Mouse (Mus musculus): Measurements from ENCODE around the gene Smg5. TPM values are rescaled to one million over a fixed set of nuclear protein-coding genes. Genes with fewer than 3 reads are reported as not detected.
"Not testable (repeated sequence)": the region's sequence is repeated elsewhere in the genome, so short reads cannot be mapped to it uniquely, and the experiment has no call there.

The Smg5 gene
- polyA plus RNA-seq, 1 experiment from 2014 or later: 60.8 TPM

GRCm38 (mm10) chr3:88375750-88376626, 39.9 kb downstream of the Smg5 start:
- peak; percentile 91 for ATAC-seq (ENCODE audit: low FRiP score)
- WGBS: 11% methylated on average over 19 of the region's 19 CpGs
- H3K9ac ChIP-seq (replicated peaks); H3K27me3 ChIP-seq (replicated peaks); H3K9me3 ChIP-seq (replicated peaks); H3K4me3 ChIP-seq (replicated peaks); H3K4me1 ChIP-seq; H3K36me3 ChIP-seq: not testable (repeated sequence)
- H3K4me2 ChIP-seq: peak overlapping the region; percentile 46
- H3K27ac ChIP-seq (replicated peaks): peak overlapping the region; percentile 61; the same call in 1 of the 2 replicates

GRCm38 (mm10) chr3:88376644-88377043, 40.6 kb downstream of the Smg5 start:
- WGBS: 24% methylated on average over 7 of the region's 7 CpGs
- H3K4me3 ChIP-seq (replicated peaks); H3K4me1 ChIP-seq; H3K36me3 ChIP-seq; H3K9me3 ChIP-seq (replicated peaks); H3K27me3 ChIP-seq (replicated peaks); H3K9ac ChIP-seq (replicated peaks): not testable (repeated sequence)
- peak; percentile 37; the same call in 1 of the 2 replicates for ATAC-seq (ENCODE audit: low FRiP score)
- Histone ChIP-seq H3K27ac (replicated peaks) (peak overlapping the region; percentile 61; the same call in 1 of the 2 replicates), H3K4me2 (peak overlapping the region; percentile 46)

GRCm38 (mm10) chr3:88378599-88378998, 42.5 kb downstream of the Smg5 start, which contains the start of gene Bglap2:
TSS of gene Bglap2 (minus strand) at chr3:88378699.
- not testable (repeated sequence) for H3K27me3 ChIP-seq (replicated peaks); H3K4me2 ChIP-seq; H3K4me3 ChIP-seq (replicated peaks); H3K9ac ChIP-seq (replicated peaks); H3K36me3 ChIP-seq; H3K9me3 ChIP-seq (replicated peaks); ATAC-seq (ENCODE audit: low FRiP score); H3K27ac ChIP-seq (replicated peaks)
- H3K4me1 ChIP-seq: peaks cover 13% of the 10 kb centered on the region
- WGBS: 76% methylated on average over 5 of the region's 5 CpGs

- ATAC-seq (ENCODE audit: low FRiP score): peak; percentile 92
- 4% methylated on average over 19 of the region's 22 CpGs for WGBS
Observed at GRCm38 (mm10) chr3:88381389-88382315, 45.6 kb downstream of the Smg5 start.

GRCm38 (mm10) chr3:88382383-88382782, 46.3 kb downstream of the Smg5 start:
- H3K4me3 ChIP-seq (replicated peaks): not testable (repeated sequence)

More at GRCm38 (mm10) chr3:88381389-88382315, 45.6 kb downstream of the Smg5 start:
- H3K4me2 ChIP-seq: peak overlapping the region; percentile 54
- H3K9ac ChIP-seq (replicated peaks); H3K4me1 ChIP-seq; H3K9me3 ChIP-seq (replicated peaks); H3K36me3 ChIP-seq; H3K27me3 ChIP-seq (replicated peaks): not testable (repeated sequence)
- H3K27ac ChIP-seq (replicated peaks): peak overlapping the region; percentile 63
- peak overlapping the region; percentile 25 for H3K4me3 ChIP-seq (replicated peaks)

GRCm38 (mm10) chr3:88384364-88384763, 48.3 kb downstream of the Smg5 start, which contains the start of gene Bglap:
TSS of gene Bglap (minus strand) at chr3:88384464.
- no peaks in the 10 kb centered on the region for H3K27me3 ChIP-seq (replicated peaks)
- H3K4me1 ChIP-seq: peaks cover 7% of the 10 kb centered on the region
- no peaks in the 10 kb centered on the region for H3K36me3 ChIP-seq
- no peak within 1 kb of the TSS for H3K27ac ChIP-seq (replicated peaks)
- H3K4me3 ChIP-seq (replicated peaks): no peak within 1 kb of the TSS
- H3K9me3 ChIP-seq (replicated peaks): no peaks in the 10 kb centered on the region
- no peak within 1 kb of the TSS for H3K4me2 ChIP-seq
- WGBS: 69% methylated on average over 5 of the region's 5 CpGs
- no peak within 1 kb of the TSS for H3K9ac ChIP-seq (replicated peaks)
- no peak for ATAC-seq (ENCODE audit: low FRiP score)

More at GRCm38 (mm10) chr3:88382383-88382782, 46.3 kb downstream of the Smg5 start:
- H3K4me1 ChIP-seq; H3K9me3 ChIP-seq (replicated peaks); H3K27me3 ChIP-seq (replicated peaks); H3K36me3 ChIP-seq; H3K9ac ChIP-seq (replicated peaks); H3K27ac ChIP-seq (replicated peaks): not testable (repeated sequence)
- WGBS: 27% methylated on average over 3 of the region's 7 CpGs
- ATAC-seq (ENCODE audit: low FRiP score): peak; percentile 53
- H3K4me2 ChIP-seq: peak overlapping the region; percentile 54

GRCm38 (mm10) chr3:88393776-88394375, 57.8 kb downstream of the Smg5 start:
- Histone ChIP-seq H3K27ac (replicated peaks) (no peak overlapping the region), H3K9ac (replicated peaks) (no peak overlapping the region), H3K4me3 (replicated peaks) (no peak overlapping the region), H3K4me1 (no peaks in the 10 kb centered on the region), H3K4me2 (no peak overlapping the region), H3K27me3 (replicated peaks) (no peaks in the 10 kb centered on the region), H3K36me3 (no peaks in the 10 kb centered on the region), H3K9me3 (replicated peaks) (no peaks in the 10 kb centered on the region)
- WGBS: 86% methylated on average over 9 of the region's 9 CpGs
- ATAC-seq (ENCODE audit: low FRiP score): no peak

- no peak overlapping the region for H3K27ac ChIP-seq (replicated peaks)
- ATAC-seq (ENCODE audit: low FRiP score): no peak
- no peak overlapping the region for H3K4me2 ChIP-seq
- WGBS: 93% methylated on average over 6 of the region's 6 CpGs
- no peaks in the 10 kb centered on the region for H3K36me3 ChIP-seq
- H3K9me3 ChIP-seq (replicated peaks): no peaks in the 10 kb centered on the region
- H3K27me3 ChIP-seq (replicated peaks): no peaks in the 10 kb centered on the region
- H3K9ac ChIP-seq (replicated peaks): no peak overlapping the region
- no peak overlapping the region for H3K4me3 ChIP-seq (replicated peaks)
- no peaks in the 10 kb centered on the region for H3K4me1 ChIP-seq
Observed at GRCm38 (mm10) chr3:88395288-88395687, 59.2 kb downstream of the Smg5 start.

GRCm38 (mm10) chr3:88395742-88396141, 59.7 kb downstream of the Smg5 start:
- ATAC-seq (ENCODE audit: low FRiP score): no peak
- Histone ChIP-seq H3K27me3 (replicated peaks) (no peaks in the 10 kb centered on the region), H3K4me3 (replicated peaks) (no peak overlapping the region), H3K4me1 (no peaks in the 10 kb centered on the region), H3K36me3 (no peaks in the 10 kb centered on the region), H3K4me2 (no peak overlapping the region), H3K27ac (replicated peaks) (no peak overlapping the region), H3K9me3 (replicated peaks) (no peaks in the 10 kb centered on the region), H3K9ac (replicated peaks) (no peak overlapping the region)
- WGBS: 90% methylated on average over 8 of the region's 8 CpGs

GRCm38 (mm10) chr3:88398666-88399065, 62.6 kb downstream of the Smg5 start:
- H3K4me1 ChIP-seq: no peaks in the 10 kb centered on the region
- H3K4me3 ChIP-seq (replicated peaks): no peak overlapping the region
- H3K9ac ChIP-seq (replicated peaks): no peak overlapping the region
- ATAC-seq (ENCODE audit: low FRiP score): no peak
- H3K4me2 ChIP-seq: no peak overlapping the region
- H3K36me3 ChIP-seq: no peaks in the 10 kb centered on the region
- WGBS: 69% methylated on average over 2 of the region's 2 CpGs
- H3K27ac ChIP-seq (replicated peaks): no peak overlapping the region
- no peaks in the 10 kb centered on the region for H3K9me3 ChIP-seq (replicated peaks)
- H3K27me3 ChIP-seq (replicated peaks): no peaks in the 10 kb centered on the region

GRCm38 (mm10) chr3:88403522-88404230, 67.6 kb downstream of the Smg5 start:
- Histone ChIP-seq H3K36me3 (no peaks in the 10 kb centered on the region), H3K9ac (replicated peaks) (no peak overlapping the region), H3K9me3 (replicated peaks) (no peaks in the 10 kb centered on the region), H3K4me1 (peaks cover 6% of the 10 kb centered on the region; the same call in 1 of the 2 replicates), H3K27ac (replicated peaks) (no peak overlapping the region), H3K4me3 (replicated peaks) (no peak overlapping the region), H3K27me3 (replicated peaks) (no peaks in the 10 kb centered on the region), H3K4me2 (no peak overlapping the region)
- no peak for ATAC-seq (ENCODE audit: low FRiP score)
- WGBS: 94% methylated on average over 10 of the region's 10 CpGs

Measured in neural tube, embryonic 15.5 days (tissue).